Mouse (Mus musculus): ENCODE results near the gene Rmnd5a.
"Not testable (repeated sequence)": the region's sequence is repeated elsewhere in the genome, so short reads cannot be mapped to it uniquely, and the experiment has no call there.

Rmnd5a gene

GRCm38 (mm10) chr6:71440492-71441250 is at the start of gene Rmnd5a:
Rmnd5a (minus strand) TSS chr6:71440637.
- DNase-seq: peak; percentile 98

GRCm38 (mm10) chr6:71487966-71488365 is 47.5 kb upstream of the Rmnd5a start:
- DNase-seq: no peak

GRCm38 (mm10) chr6:71486867-71487266 is 46.4 kb upstream of the Rmnd5a start:
- DNase-seq: no peak

- DNase-seq: no peak
Observed at GRCm38 (mm10) chr6:71486226-71486625, 45.8 kb upstream of the Rmnd5a start.

GRCm38 (mm10) chr6:71485246-71485645 is 44.8 kb upstream of the Rmnd5a start:
- DNase-seq: no peak

- no peak for DNase-seq
Observed at GRCm38 (mm10) chr6:71481136-71481535, 40.7 kb upstream of the Rmnd5a start.

GRCm38 (mm10) chr6:71480136-71480535 is 39.7 kb upstream of the Rmnd5a start:
- no peak for DNase-seq

GRCm38 (mm10) chr6:71479588-71479987 is 39.2 kb upstream of the Rmnd5a start:
- DNase-seq: not testable (repeated sequence)

GRCm38 (mm10) chr6:71478816-71479568 is 38.6 kb upstream of the Rmnd5a start:
- not testable (repeated sequence) for DNase-seq

GRCm38 (mm10) chr6:71476783-71477182 is 36.3 kb upstream of the Rmnd5a start:
- DNase-seq: no peak

- DNase-seq: no peak
Observed at GRCm38 (mm10) chr6:71475604-71476003, 35.2 kb upstream of the Rmnd5a start.

GRCm38 (mm10) chr6:71472786-71473185 is 32.3 kb upstream of the Rmnd5a start:
- no peak for DNase-seq

- DNase-seq: no peak
Observed at GRCm38 (mm10) chr6:71471830-71472520, 31.5 kb upstream of the Rmnd5a start.

- DNase-seq: no peak
Observed at GRCm38 (mm10) chr6:71469291-71469690, 28.9 kb upstream of the Rmnd5a start.

GRCm38 (mm10) chr6:71467766-71468165 is 27.3 kb upstream of the Rmnd5a start:
- DNase-seq: no peak

GRCm38 (mm10) chr6:71465146-71465545 is 24.7 kb upstream of the Rmnd5a start:
- DNase-seq: no peak

GRCm38 (mm10) chr6:71457956-71458608 is 17.6 kb upstream of the Rmnd5a start:
- no peak for DNase-seq

- DNase-seq: not testable (repeated sequence)
Observed at GRCm38 (mm10) chr6:71453983-71454739, 13.7 kb upstream of the Rmnd5a start.

GRCm38 (mm10) chr6:71452792-71453191 is 12.4 kb upstream of the Rmnd5a start:
- DNase-seq: no peak

- DNase-seq: no peak
Observed at GRCm38 (mm10) chr6:71445560-71445959, 5.1 kb upstream of the Rmnd5a start.

- no peak for DNase-seq
Observed at GRCm38 (mm10) chr6:71444756-71445155, 4.3 kb upstream of the Rmnd5a start.

GRCm38 (mm10) chr6:71442130-71442529 is 1.7 kb upstream of the Rmnd5a start:
- DNase-seq: no peak

Measured in right cerebral cortex, postnatal 4 days (tissue).